Mouse (Mus musculus) pancreas, adult 10 weeks (tissue): ENCODE results near the gene Ireb2. TPM values are rescaled to one million over a fixed set of nuclear protein-coding genes. Genes with fewer than 3 reads are reported as not detected.

Experiments
- polyA plus RNA-seq: library from polyadenylated mRNA; stranded (reverse); fragments of 350-450 nt; fragmentation: Illumina TruSeq; extraction: RNeasy Lipid Tissue Mini Kit (QIAGEN cat#74804); gene quantifications from one replicate; pipeline ENCODE4 v1.2.3, GENCODE M21; 2015; ENCODE audit warnings: low read depth, low replicate concordance; ENCODE audit not compliant: insufficient read depth

Gene Ireb2
- polyA plus RNA-seq: 6.3 TPM

GRCm38 (mm10) chr9:54863363-54864281, at the start of gene Ireb2:
Gene Ireb2 (plus strand): TSS chr9:54863789.

GRCm38 (mm10) chr9:54917010-54917677, 53.6 kb downstream of the Ireb2 start, which contains the start of gene Hykk:
Gene Hykk (plus strand): TSS chr9:54917283.

GRCm38 (mm10) chr9:54950575-54951321, 87.2 kb downstream of the Ireb2 start, which contains the start of the genes Psma4 and AY074887:
Gene Psma4 (plus strand): TSS chr9:54950790.
Gene AY074887 (minus strand): TSS chr9:54950998.

Other genes with a start within 250 kb of the Ireb2 start
- gene Acsbg1, start 201.9 kb upstream of the Ireb2 start, polyA plus RNA-seq: 0.28 TPM
- 6.0 TPM for gene Dnaja4, start 164.9 kb upstream of the Ireb2 start, polyA plus RNA-seq
- 10.9 TPM for gene Wdr61, start 129.3 kb upstream of the Ireb2 start, polyA plus RNA-seq
- gene Crabp1, start 99.0 kb upstream of the Ireb2 start, polyA plus RNA-seq: not detected
- gene Hykk, start 53.5 kb downstream of the Ireb2 start, polyA plus RNA-seq: 0.72 TPM
- gene Psma4, start 87.0 kb downstream of the Ireb2 start, polyA plus RNA-seq: 31.0 TPM
- gene AY074887, start 87.2 kb downstream of the Ireb2 start, polyA plus RNA-seq: not detected
- not detected for gene Chrna5, start 117.1 kb downstream of the Ireb2 start, polyA plus RNA-seq
- gene Chrna3, start 162.8 kb downstream of the Ireb2 start, polyA plus RNA-seq: 0.30 TPM
- 0.35 TPM for gene Chrnb4, start 185.0 kb downstream of the Ireb2 start, polyA plus RNA-seq